Mouse (Mus musculus) spleen, adult 12 weeks (tissue): ENCODE data around the gene Dnajc14.

ENCODE experiments used
- DNase-seq: peaks from one replicate; pipeline ENCODE4 v3.0.0; 2022; ENCODE audit warnings: low spot score

Dnajc14 gene

GRCm38 (mm10) chr10:128803771-128804270 is at the start of gene Dnajc14:
Gene Dnajc14 (plus strand): TSS chr10:128804062.
- no peak for DNase-seq

GRCm38 (mm10) chr10:128772895-128773294 is 31.0 kb upstream of the Dnajc14 start:
- DNase-seq = no peak

DNA sequence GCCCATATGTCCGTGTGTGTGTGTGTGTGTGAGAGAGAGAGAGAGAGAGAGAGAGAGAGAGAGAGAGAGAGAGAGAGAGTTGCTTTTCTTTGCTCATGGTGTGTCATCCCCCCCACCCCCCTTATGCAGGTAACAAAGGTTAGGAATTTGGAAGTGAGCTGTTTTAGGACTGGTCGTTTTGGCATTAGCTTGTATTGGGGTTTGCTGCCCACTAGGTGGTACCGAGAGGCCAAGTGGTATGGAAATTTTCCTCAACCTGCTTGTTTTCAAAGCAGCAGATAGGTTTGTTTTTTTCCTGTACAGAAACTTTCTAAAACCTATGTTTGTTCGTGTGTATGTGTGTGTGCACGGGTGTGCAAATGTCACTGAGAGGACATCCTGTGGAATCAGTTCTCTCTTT is 30.2 kb upstream of the Dnajc14 start:
- no peak for DNase-seq

GRCm38 (mm10) chr10:128778441-128778840 is 25.4 kb upstream of the Dnajc14 start:
- DNase-seq = no peak

- no peak for DNase-seq
Measured at GRCm38 (mm10) chr10:128779011-128779795, 24.7 kb upstream of the Dnajc14 start.

GRCm38 (mm10) chr10:128780200-128780599 is 23.7 kb upstream of the Dnajc14 start:
- DNase-seq = no peak

GRCm38 (mm10) chr10:128790398-128791124 is 13.3 kb upstream of the Dnajc14 start, which contains the start of gene Mmp19:
Gene Mmp19 (plus strand): TSS chr10:128790910.
- DNase-seq = no peak

DNA sequence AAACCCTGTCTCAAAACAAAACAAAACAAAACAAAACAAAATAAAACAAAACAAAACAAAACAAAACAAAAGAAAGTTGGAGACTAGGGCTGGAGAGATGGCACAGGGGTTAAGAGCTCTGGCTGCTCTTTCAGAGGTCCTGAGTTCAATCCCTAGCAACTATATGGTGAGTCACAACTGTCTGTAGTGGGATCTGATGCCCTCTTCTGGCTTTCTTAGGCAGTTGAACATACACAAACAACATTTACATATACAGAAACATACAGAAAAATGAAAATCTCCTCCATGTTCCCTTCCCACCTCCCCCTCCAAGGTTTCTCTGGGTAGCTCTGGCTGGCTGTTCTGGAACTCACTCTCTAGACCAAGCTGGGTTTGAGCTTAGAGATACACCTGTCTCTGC is 11.8 kb upstream of the Dnajc14 start:
- no peak for DNase-seq

GRCm38 (mm10) chr10:128793258-128793657 is 10.6 kb upstream of the Dnajc14 start:
- DNase-seq = no peak

DNA sequence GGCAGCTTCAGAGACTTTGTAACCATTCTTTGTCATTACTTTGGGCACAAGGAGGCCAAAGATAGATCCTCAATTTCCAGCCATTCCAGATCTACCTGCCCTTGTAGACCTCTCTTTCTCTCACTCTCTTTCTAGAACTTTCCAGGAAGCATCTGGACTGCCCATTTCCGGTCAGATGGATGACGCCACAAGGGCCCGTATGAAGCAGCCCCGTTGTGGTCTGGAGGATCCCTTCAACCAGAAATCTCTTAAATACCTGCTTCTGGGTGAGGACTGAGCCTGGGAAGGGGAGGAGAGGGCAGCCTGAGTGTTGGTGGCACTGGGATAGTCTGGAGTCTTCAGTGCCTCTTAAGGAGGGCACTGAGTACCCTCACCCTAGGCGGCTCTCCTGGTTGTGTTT is 9.5 kb upstream of the Dnajc14 start:
- DNase-seq = no peak

- DNase-seq = no peak
Measured at GRCm38 (mm10) chr10:128795581-128795980, 8.3 kb upstream of the Dnajc14 start.

DNA sequence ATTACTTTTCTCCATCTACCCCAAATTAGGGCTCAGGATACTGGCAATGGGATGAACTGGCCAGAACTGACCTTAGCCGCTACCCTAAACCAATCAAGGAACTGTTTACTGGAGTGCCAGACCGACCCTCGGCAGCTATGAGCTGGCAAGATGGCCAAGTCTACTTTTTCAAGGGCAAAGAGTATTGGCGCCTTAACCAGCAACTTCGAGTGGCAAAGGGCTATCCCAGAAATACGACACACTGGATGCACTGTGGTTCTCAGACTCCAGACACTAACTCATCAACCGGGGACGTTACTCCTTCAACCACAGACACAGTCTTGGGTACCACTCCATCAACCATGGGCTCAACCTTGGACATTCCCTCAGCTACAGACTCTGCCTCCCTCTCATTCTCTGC is 5.2 kb upstream of the Dnajc14 start:
- no peak for DNase-seq

- DNase-seq = no peak
Measured at GRCm38 (mm10) chr10:128801981-128802495, 1.8 kb upstream of the Dnajc14 start.

DNA sequence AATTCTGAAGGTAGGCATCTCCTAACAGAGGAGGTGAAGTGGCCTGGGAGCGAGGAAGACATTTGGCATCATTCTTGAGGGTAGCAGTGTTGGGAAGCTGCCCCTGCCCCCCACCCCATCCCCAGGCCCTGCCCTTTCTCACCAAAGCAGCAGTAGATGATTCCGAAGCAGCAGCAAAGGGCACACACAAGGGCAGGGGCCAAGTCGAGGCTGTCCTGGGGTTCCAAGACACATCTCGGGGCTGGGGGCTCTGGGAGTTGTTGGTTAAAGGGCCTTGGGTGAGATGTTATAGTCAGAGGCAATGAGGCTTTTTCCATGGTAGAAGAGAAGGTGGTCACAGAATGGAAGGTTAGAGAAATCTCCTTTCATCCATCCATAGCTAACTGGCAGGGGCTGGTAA is 906 bp upstream of the Dnajc14 start:
- no peak for DNase-seq

DNA sequence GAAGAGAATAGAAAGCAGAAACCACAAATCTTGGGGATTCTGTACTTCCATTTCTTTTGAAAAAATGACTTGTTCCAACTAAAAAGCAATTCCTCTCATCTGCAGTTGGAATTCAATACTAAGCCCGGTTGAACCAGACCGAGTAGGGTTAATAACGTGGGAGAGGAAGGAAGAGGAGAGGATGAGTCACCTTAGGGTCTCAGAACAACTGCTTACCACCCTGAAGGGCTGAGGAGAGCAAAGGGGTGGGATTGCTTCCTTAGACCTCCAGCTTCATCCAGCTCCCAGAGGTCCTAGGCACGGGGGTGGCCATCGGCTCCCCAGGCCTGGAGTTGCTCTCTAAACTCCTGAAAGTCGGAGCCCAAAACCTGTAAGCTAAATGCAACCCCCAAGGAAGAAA is 501 bp upstream of the Dnajc14 start:
- DNase-seq = no peak

DNA sequence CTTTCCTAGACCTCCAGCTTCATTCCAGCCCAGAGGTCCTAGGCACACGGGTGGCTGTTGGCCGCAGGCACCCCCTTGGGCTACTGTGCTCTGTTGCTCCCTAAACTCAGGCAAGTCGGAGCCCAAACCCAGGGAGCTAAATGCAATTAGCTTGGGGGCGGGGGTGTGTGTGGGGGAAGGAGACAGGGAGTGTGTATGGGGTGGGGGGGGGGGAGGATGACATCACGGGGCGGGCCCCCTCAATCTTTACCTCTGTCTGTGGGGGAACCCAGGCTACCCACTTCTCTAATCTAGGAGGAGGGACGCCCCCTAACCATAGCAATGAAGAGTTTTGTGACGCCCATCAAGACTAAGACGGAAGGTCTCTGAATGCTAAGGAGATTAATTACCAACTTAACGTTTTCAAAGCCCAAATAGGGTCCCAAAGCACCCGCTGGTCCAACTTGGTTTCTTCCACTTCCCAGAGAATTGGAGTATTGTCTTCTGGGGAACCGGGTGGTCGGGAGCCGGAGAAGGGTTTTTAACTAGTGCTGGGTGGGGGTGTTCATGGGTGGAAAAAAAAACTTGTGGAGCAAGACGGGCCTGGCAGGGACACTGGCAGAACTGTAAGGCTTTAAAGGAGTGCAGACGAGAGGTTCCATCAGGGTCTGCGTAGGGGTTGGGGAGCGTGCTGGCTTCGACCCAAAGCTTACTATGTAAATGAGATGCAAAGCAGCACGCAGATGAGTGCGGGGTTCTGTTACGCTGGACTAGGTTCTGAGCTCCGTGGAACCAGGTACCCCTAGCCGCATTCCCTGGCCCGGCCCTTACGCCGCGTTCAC is 619 bp downstream of the Dnajc14 start, which contains the start of gene Tmem198b:
Tmem198b (minus strand) TSS at position 100 of the 821 bp plus-strand sequence.
- peak; percentile 28 for DNase-seq

- DNase-seq = peak; percentile 90
Measured at GRCm38 (mm10) chr10:128805092-128806000, 1.5 kb downstream of the Dnajc14 start.

GRCm38 (mm10) chr10:128806086-128806485 is 2.2 kb downstream of the Dnajc14 start:
- DNase-seq = no peak

DNA sequence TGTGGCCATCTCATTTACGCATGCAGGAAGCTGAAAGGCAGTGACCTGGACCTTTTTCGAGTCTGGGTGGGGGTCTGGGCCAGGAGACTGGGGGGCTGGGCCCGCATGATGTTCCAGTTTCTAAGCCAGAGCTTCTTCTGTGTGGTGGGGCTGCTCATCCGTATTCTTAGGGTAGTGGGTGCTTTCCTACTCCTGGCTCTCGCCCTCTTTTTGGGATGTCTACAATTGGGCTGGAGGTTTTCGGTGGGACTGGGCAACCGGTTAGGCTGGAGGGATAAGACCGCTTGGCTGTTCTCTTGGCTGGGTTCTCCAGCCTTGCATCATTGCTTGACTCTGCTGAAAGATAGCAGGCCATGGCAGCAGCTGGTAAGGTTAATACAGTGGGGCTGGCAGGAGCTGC is 3.2 kb downstream of the Dnajc14 start:
- DNase-seq = no peak

DNA sequence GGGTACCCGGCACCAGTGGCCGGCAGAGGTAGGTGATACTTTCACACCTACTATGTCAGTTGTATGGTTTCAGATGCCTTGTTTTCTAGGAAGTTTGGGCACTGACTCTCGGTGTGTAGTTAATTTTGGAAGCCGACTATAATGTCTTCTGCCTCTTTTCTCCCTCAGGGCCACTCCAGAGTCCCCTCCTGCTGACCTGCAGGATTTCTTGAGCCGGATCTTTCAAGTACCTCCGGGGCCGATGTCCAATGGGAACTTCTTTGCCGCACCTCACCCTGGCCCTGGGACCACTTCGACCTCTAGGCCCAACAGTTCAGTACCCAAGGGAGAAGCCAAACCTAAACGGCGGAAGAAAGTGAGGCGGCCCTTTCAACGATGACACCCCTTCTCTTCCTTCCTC is 13.2 kb downstream of the Dnajc14 start, which contains the start of gene Sarnp:
Sarnp (plus strand) TSS at position 301 of the 400 bp plus-strand sequence.
- no peak for DNase-seq

DNA sequence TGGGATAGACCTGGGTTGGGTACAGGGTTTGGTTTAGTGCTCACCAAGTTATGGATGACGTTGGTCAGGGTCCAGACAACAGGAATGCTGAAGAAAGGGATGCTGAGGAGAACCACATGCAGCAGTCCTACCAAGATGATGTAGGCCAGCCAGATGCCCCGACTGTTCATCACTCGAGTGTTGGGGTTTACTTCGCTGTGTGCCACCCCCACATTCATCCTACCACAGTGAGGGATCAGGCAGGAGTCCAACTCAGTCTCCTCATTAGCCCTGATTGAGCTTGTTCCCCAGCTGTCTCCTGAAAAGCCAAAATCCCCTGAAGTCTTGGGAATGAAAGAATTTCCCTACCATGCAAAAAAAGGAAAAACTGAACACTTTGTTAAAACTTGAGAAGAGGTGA is 16.4 kb downstream of the Dnajc14 start:
- DNase-seq = no peak
